Mouse (Mus musculus): ENCODE data around the gene Ilf2. TPM values are rescaled to one million over a fixed set of nuclear protein-coding genes. Genes with fewer than 3 reads are reported as not detected.

Ilf2 gene
- polyA plus RNA-seq, 1 experiment from 2014 or later, result 229 TPM

- no peak within 1 kb of the TSS for H3K4me3 ChIP-seq (replicated peaks)
- H3K27ac ChIP-seq (replicated peaks), result no peak within 1 kb of the TSS
- peaks cover 6% of the 10 kb centered on the region; the same call in 1 of the 2 replicates for H3K4me1 ChIP-seq
- no peaks in the 10 kb centered on the region for H3K9me3 ChIP-seq (replicated peaks)
- WGBS, result 49% methylated on average over 10 of the region's 10 CpGs
- no peak within 1 kb of the TSS for H3K9ac ChIP-seq (replicated peaks)
- H3K27me3 ChIP-seq (replicated peaks), result no peaks in the 10 kb centered on the region
- H3K36me3 ChIP-seq, result no peaks in the 10 kb centered on the region
- ATAC-seq (ENCODE audit: low FRiP score), result peak; percentile 51; the same call in 1 of the 2 replicates
- peak within 1 kb of the TSS; percentile 5; the same call in 1 of the 2 replicates for H3K4me2 ChIP-seq
Measured at GRCm38 (mm10) chr3:90537141-90537904, 61.4 kb downstream of the Ilf2 start, which contains the start of gene S100a16. Gene S100a16 (plus strand): TSS chr3:90537254.

- H3K4me2 ChIP-seq, result peak overlapping the region; percentile 5; the same call in 1 of the 2 replicates
- H3K4me3 ChIP-seq (replicated peaks), result no peak overlapping the region
- peaks cover 6% of the 10 kb centered on the region; the same call in 1 of the 2 replicates for H3K4me1 ChIP-seq
- no peak overlapping the region for H3K9ac ChIP-seq (replicated peaks)
- no peak overlapping the region for H3K27ac ChIP-seq (replicated peaks)
- WGBS, result 83% methylated on average over 5 of the region's 5 CpGs
- H3K36me3 ChIP-seq, result no peaks in the 10 kb centered on the region
- H3K9me3 ChIP-seq (replicated peaks), result no peaks in the 10 kb centered on the region
- ATAC-seq (ENCODE audit: low FRiP score), result no peak
- no peaks in the 10 kb centered on the region for H3K27me3 ChIP-seq (replicated peaks)
Measured at GRCm38 (mm10) chr3:90537905-90538296, 62.0 kb downstream of the Ilf2 start.

Other genes with a start within 250 kb of the Ilf2 start
- 93.0 and 93.3 TPM in 2 replicates for gene Jtb, start 244.5 kb upstream of the Ilf2 start, polyA plus RNA-seq (2015; fragmentation: Nextera tagmentation; extraction: Ambion mirVana)
- 0.82 and 2.2 TPM in 2 replicates for gene Creb3l4, start 232.6 kb upstream of the Ilf2 start, polyA plus RNA-seq (2015; fragmentation: Nextera tagmentation; extraction: Ambion mirVana)
- 49.3 and 56.0 TPM in 2 replicates for gene Slc39a1, start 228.0 kb upstream of the Ilf2 start, polyA plus RNA-seq (2015; fragmentation: Nextera tagmentation; extraction: Ambion mirVana)
- 20.7 and 28.1 TPM in 2 replicates for gene Crtc2, start 222.0 kb upstream of the Ilf2 start, polyA plus RNA-seq (2015; fragmentation: Nextera tagmentation; extraction: Ambion mirVana)
- 7.3 and 9.0 TPM in 2 replicates for gene Dennd4b, start 210.9 kb upstream of the Ilf2 start, polyA plus RNA-seq (2015; fragmentation: Nextera tagmentation; extraction: Ambion mirVana)
- 13.2 and 15.0 TPM in 2 replicates for gene Gatad2b, start 182.9 kb upstream of the Ilf2 start, polyA plus RNA-seq (2015; fragmentation: Nextera tagmentation; extraction: Ambion mirVana)
- gene Slc27a3, start 86.2 kb upstream of the Ilf2 start, polyA plus RNA-seq (2015; fragmentation: Nextera tagmentation; extraction: Ambion mirVana), result 30.5 and 34.3 TPM in 2 replicates
- 29.8 and 31.5 TPM in 2 replicates for gene Ints3, start 42.5 kb upstream of the Ilf2 start, polyA plus RNA-seq (2015; fragmentation: Nextera tagmentation; extraction: Ambion mirVana)
- gene Npr1, start 10.3 kb upstream of the Ilf2 start, polyA plus RNA-seq (2015; fragmentation: Nextera tagmentation; extraction: Ambion mirVana), result 3.1 and 4.4 TPM in 2 replicates
- 97.8 and 98.7 TPM in 2 replicates for gene Snapin, start 14.9 kb downstream of the Ilf2 start, polyA plus RNA-seq (2015; fragmentation: Nextera tagmentation; extraction: Ambion mirVana)
- 169 TPM in 2 replicates for gene Chtop, start 33.4 kb downstream of the Ilf2 start, polyA plus RNA-seq (2015; fragmentation: Nextera tagmentation; extraction: Ambion mirVana)
- 23.5 and 29.1 TPM in 2 replicates for gene S100a1, start 38.3 kb downstream of the Ilf2 start, polyA plus RNA-seq (2015; fragmentation: Nextera tagmentation; extraction: Ambion mirVana)
- gene S100a13, start 38.3 kb downstream of the Ilf2 start, polyA plus RNA-seq (2015; fragmentation: Nextera tagmentation; extraction: Ambion mirVana), result 11.7 and 16.8 TPM in 2 replicates
- gene S100a14, start 50.7 kb downstream of the Ilf2 start, polyA plus RNA-seq (2015; fragmentation: Nextera tagmentation; extraction: Ambion mirVana), result 0.87 and 13.5 TPM in 2 replicates
- 44.0 and 69.4 TPM in 2 replicates for gene S100a16, start 61.1 kb downstream of the Ilf2 start, polyA plus RNA-seq (2015; fragmentation: Nextera tagmentation; extraction: Ambion mirVana)
- gene S100a3, start 84.5 kb downstream of the Ilf2 start, polyA plus RNA-seq (2015; fragmentation: Nextera tagmentation; extraction: Ambion mirVana), result 1.1 and 4.3 TPM in 2 replicates
- not detected in 2 replicates for gene S100a2, start 114.1 kb downstream of the Ilf2 start, polyA plus RNA-seq (2015; fragmentation: Nextera tagmentation; extraction: Ambion mirVana)
- gene Gm42674, start 125.8 kb downstream of the Ilf2 start, polyA plus RNA-seq (2015; fragmentation: Nextera tagmentation; extraction: Ambion mirVana), result not detected in 2 replicates
- gene S100a4, start 127.6 kb downstream of the Ilf2 start, polyA plus RNA-seq (2015; fragmentation: Nextera tagmentation; extraction: Ambion mirVana), result 1.2 and 10.7 TPM in 2 replicates
- gene S100a5, start 132.4 kb downstream of the Ilf2 start, polyA plus RNA-seq (2015; fragmentation: Nextera tagmentation; extraction: Ambion mirVana), result not detected in 2 replicates
- gene S100a6, start 136.8 kb downstream of the Ilf2 start, polyA plus RNA-seq (2015; fragmentation: Nextera tagmentation; extraction: Ambion mirVana), result 43.6 and 90.4 TPM in 2 replicates
- gene S100a7a, start 177.9 kb downstream of the Ilf2 start, polyA plus RNA-seq (2015; fragmentation: Nextera tagmentation; extraction: Ambion mirVana), result not detected in 2 replicates
- gene S100a8, start 192.9 kb downstream of the Ilf2 start, polyA plus RNA-seq (2015; fragmentation: Nextera tagmentation; extraction: Ambion mirVana), result 9.2 and 16.0 TPM in 2 replicates
- 6.2 and 12.6 TPM in 2 replicates for gene S100a9, start 219.6 kb downstream of the Ilf2 start, polyA plus RNA-seq (2015; fragmentation: Nextera tagmentation; extraction: Ambion mirVana)

Measured in neural tube, embryonic 15.5 days (tissue).